Mouse (Mus musculus) G1E (cell line): ENCODE results near the gene Cxcl17.

ENCODE experiments used
- CTCF ChIP-seq: IDR thresholded peaks from 2 replicates; pipeline ENCODE4 v1.5.1; 2012; ENCODE audit warnings: low read depth, low read length, inconsistent platforms, mixed read lengths
- GATA1 ChIP-seq: IDR thresholded peaks from 2 replicates; pipeline ENCODE4 v1.6.1; 2012; ENCODE audit warnings: borderline replicate concordance, low read length, inconsistent platforms, mixed read lengths
- POLR2AphosphoS5 ChIP-seq: IDR thresholded peaks from 2 replicates; pipeline ENCODE4 v1.6.1; 2012; ENCODE audit warnings: low read depth, low read length, inconsistent platforms; ENCODE audit not compliant: insufficient replicate concordance
- TAL1 ChIP-seq: conservative IDR thresholded peaks from 2 replicates; pipeline ENCODE4 v1.6.1; 2012; ENCODE audit warnings: low read depth, low read length, inconsistent platforms, mixed read lengths

- no peak for TF ChIP-seq CTCF
- TF ChIP-seq GATA1, result no peak
- no peak for TF ChIP-seq POLR2AphosphoS5
- no peak for TF ChIP-seq TAL1
Measured at GRCm38 (mm10) chr7:25439978-25440815, 27.5 kb upstream of the Cxcl17 start.
